In genomic region chr19:53943802-53944785, GRCm38 (mm10) we compare ENCODE assay signal across 8 mouse cellular contexts. TPM values are rescaled to one million over a fixed set of nuclear protein-coding genes. Genes with fewer than 3 reads are reported as not detected.
DNase-seq lines count a peak whose midpoint lies in the region; ATAC-seq and TF ChIP-seq lines count a peak whose summit lies in the region.

Gene Shoc2, plus strand, starts transcription at chr19:53944306.
Gene Bbip1, minus strand, starts transcription at chr19:53944627.

- TF ChIP-seq CTCF in E14TG2a.4 (conservative IDR thresholded peaks at IDR 0.05; ENCODE audit: low read length), result no peak
- TF ChIP-seq CTCF in heart, postnatal 0 days (IDR thresholded peaks at IDR 0.05; ENCODE audit: low read depth), result no peak
- TF ChIP-seq CTCF in testis, adult 2 months (IDR thresholded peaks at IDR 0.05; ENCODE audit: control insufficient read depth, insufficient read depth, insufficient replicate concordance, low read depth, low read length), result no peak

- H3K4me1 ChIP-seq in E14TG2a.4 (replicated peaks; ENCODE audit: low read depth, low read length), result peaks cover 25% of the 10 kb centered on the region
- H3K4me1 ChIP-seq in forebrain, embryonic 12.5 days, result peaks cover 21% of the 10 kb centered on the region
- H3K4me1 ChIP-seq in heart, postnatal 0 days (ENCODE audit: control insufficient read depth, insufficient read depth), result peaks cover 15% of the 10 kb centered on the region
- peaks cover 31% of the 10 kb centered on the region for H3K4me1 ChIP-seq in liver, embryonic 16.5 days (ENCODE audit: control insufficient read depth, low read depth, low read length)
- peaks cover 31% of the 10 kb centered on the region for H3K4me1 ChIP-seq in neural tube, embryonic 13.5 days (replicated peaks)
- peaks cover 3% of the 10 kb centered on the region for H3K4me1 ChIP-seq in testis, adult 2 months (ENCODE audit: control insufficient read depth, insufficient read depth, low read length)

- peak within 1 kb of the TSS; percentile 97 for H3K9ac ChIP-seq in forebrain, embryonic 12.5 days
- H3K9ac ChIP-seq in heart, postnatal 0 days (replicated peaks; ENCODE audit: low read depth, low read length), result peak within 1 kb of the TSS; percentile 98
- H3K9ac ChIP-seq in liver, embryonic 16.5 days (ENCODE audit: low read depth, low read length), result peak within 1 kb of the TSS; percentile 89
- peak within 1 kb of the TSS; percentile 98 for H3K9ac ChIP-seq in neural tube, embryonic 13.5 days

- no peaks in the 10 kb centered on the region for H3K36me3 ChIP-seq in E14TG2a.4 (ENCODE audit: insufficient read depth, low read length)
- H3K36me3 ChIP-seq in forebrain, embryonic 12.5 days (replicated peaks), result peaks cover 5% of the 10 kb centered on the region
- H3K36me3 ChIP-seq in heart, postnatal 0 days (replicated peaks; ENCODE audit: control insufficient read depth, insufficient read depth, low read length), result no peaks in the 10 kb centered on the region
- H3K36me3 ChIP-seq in liver, embryonic 16.5 days (ENCODE audit: control insufficient read depth, insufficient read depth), result no peaks in the 10 kb centered on the region
- peaks cover 7% of the 10 kb centered on the region for H3K36me3 ChIP-seq in neural tube, embryonic 13.5 days
- H3K36me3 ChIP-seq in testis, adult 2 months (ENCODE audit: control insufficient read depth, insufficient read depth, low read length), result peaks cover 1% of the 10 kb centered on the region; the same call in 1 of the 2 replicates

- no peaks in the 10 kb centered on the region for H3K27me3 ChIP-seq in E14TG2a.4 (ENCODE audit: insufficient read depth, low read length)
- no peaks in the 10 kb centered on the region for H3K27me3 ChIP-seq in forebrain, embryonic 12.5 days
- H3K27me3 ChIP-seq in heart, postnatal 0 days (ENCODE audit: control insufficient read depth, insufficient read depth, low read length), result no peaks in the 10 kb centered on the region
- H3K27me3 ChIP-seq in liver, embryonic 16.5 days (ENCODE audit: control insufficient read depth, insufficient read depth, low read depth, low read length), result no peaks in the 10 kb centered on the region
- no peaks in the 10 kb centered on the region for H3K27me3 ChIP-seq in neural tube, embryonic 13.5 days
- no peaks in the 10 kb centered on the region for H3K27me3 ChIP-seq in testis, adult 2 months (ENCODE audit: control insufficient read depth, insufficient read depth, low read length)

- H3K27ac ChIP-seq in forebrain, embryonic 12.5 days, result peak within 1 kb of the TSS; percentile 99
- peak within 1 kb of the TSS; percentile 96 for H3K27ac ChIP-seq in heart, postnatal 0 days (ENCODE audit: low read depth)
- peak within 1 kb of the TSS; percentile 98 for H3K27ac ChIP-seq in liver, embryonic 16.5 days (ENCODE audit: low read length)
- H3K27ac ChIP-seq in neural tube, embryonic 13.5 days (replicated peaks), result peak within 1 kb of the TSS; percentile 99
- H3K27ac ChIP-seq in testis, adult 2 months (ENCODE audit: control insufficient read depth, insufficient read depth, low read depth, low read length), result peak within 1 kb of the TSS; percentile 90

- peak within 1 kb of the TSS; percentile 62 for H3K4me2 ChIP-seq in forebrain, embryonic 12.5 days
- peak within 1 kb of the TSS; percentile 83 for H3K4me2 ChIP-seq in heart, postnatal 0 days (ENCODE audit: low read depth, low read length)
- H3K4me2 ChIP-seq in liver, embryonic 16.5 days (ENCODE audit: low read depth, low read length), result peak within 1 kb of the TSS; percentile 77
- H3K4me2 ChIP-seq in neural tube, embryonic 13.5 days, result peak within 1 kb of the TSS; percentile 68

- peak; percentile 99 for DNase-seq in c-Kit-positive CD71-positive TER-119-positive erythroid progenitor cells, embryonic 14.5 days (ENCODE audit: low spot score)
- peak; percentile 100 for DNase-seq in heart, postnatal 0 days (ENCODE audit: low spot score)
- DNase-seq in kidney, postnatal 4 days, result peak; percentile 99 to 100

- peak; percentile 95 for TF ChIP-seq EP300 in heart, postnatal 0 days (IDR thresholded peaks at IDR 0.05; ENCODE audit: low read depth)

- H3K4me3 ChIP-seq in E14TG2a.4 (replicated peaks; ENCODE audit: low read length), result peak within 1 kb of the TSS; percentile 91
- H3K4me3 ChIP-seq in forebrain, embryonic 12.5 days (replicated peaks), result peak within 1 kb of the TSS; percentile 95
- H3K4me3 ChIP-seq in heart, postnatal 0 days (ENCODE audit: low read depth, low read length), result peak within 1 kb of the TSS; percentile 89
- H3K4me3 ChIP-seq in liver, embryonic 16.5 days (ENCODE audit: low read depth, low read length), result peak within 1 kb of the TSS; percentile 76
- peak within 1 kb of the TSS; percentile 95 for H3K4me3 ChIP-seq in neural tube, embryonic 13.5 days
- H3K4me3 ChIP-seq in testis, adult 2 months (ENCODE audit: control insufficient read depth, low read depth, low read length), result peak within 1 kb of the TSS; percentile 92

- ATAC-seq in forebrain, embryonic 12.5 days (ENCODE audit: low FRiP score), result peak; percentile 96
- ATAC-seq in heart, postnatal 0 days (ENCODE audit: insufficient read depth, low read depth), result peak; percentile 92
- peak; percentile 88 for ATAC-seq in liver, embryonic 16.5 days (ENCODE audit: low read depth)
- peak; percentile 97 for ATAC-seq in neural tube, embryonic 13.5 days (ENCODE audit: low read depth)

- under 1% methylated on average over 62 of the region's 62 CpGs for WGBS in forebrain, embryonic 12.5 days
- under 1% methylated on average over 61 of the region's 62 CpGs for WGBS in heart, postnatal 0 days
- WGBS in liver, embryonic 16.5 days (ENCODE audit: insufficient replicate concordance), result under 1% methylated on average over 62 of the region's 62 CpGs
- under 1% methylated on average over 61 of the region's 62 CpGs for WGBS in neural tube, embryonic 13.5 days

- peak; percentile 66 for TF ChIP-seq POLR2A in testis, adult 2 months (IDR thresholded peaks at IDR 0.05; ENCODE audit: control insufficient read depth, low read depth, low read length)

- no peaks in the 10 kb centered on the region for H3K9me3 ChIP-seq in E14TG2a.4 (ENCODE audit: low read length)
- H3K9me3 ChIP-seq in forebrain, embryonic 12.5 days, result no peaks in the 10 kb centered on the region
- H3K9me3 ChIP-seq in heart, postnatal 0 days (replicated peaks; ENCODE audit: control insufficient read depth, low read length), result no peaks in the 10 kb centered on the region
- no peaks in the 10 kb centered on the region for H3K9me3 ChIP-seq in liver, embryonic 16.5 days (replicated peaks; ENCODE audit: control insufficient read depth, low read length)
- H3K9me3 ChIP-seq in neural tube, embryonic 13.5 days, result no peaks in the 10 kb centered on the region

RNA-seq across cellular contexts. Expression of gene Shoc2, which starts in this region (rescaled TPM):
- 76.2 and 77.4 TPM in 2 replicates for polyA plus RNA-seq in forebrain, embryonic 12.5 days (2016; fragmentation: Nextera tagmentation; extraction: Ambion mirVana)
- 38.0 and 48.6 TPM in 2 replicates for total RNA-seq in heart, postnatal 0 days (2014; rRNA removed; ENCODE audit: low replicate concordance)
- polyA plus RNA-seq in heart, postnatal 0 days (2015; fragmentation: Nextera tagmentation; extraction: Ambion mirVana), result 20.1 and 22.1 TPM in 2 replicates
- 16.6 TPM in 2 replicates for polyA plus RNA-seq in liver, embryonic 16.5 days (2015; fragmentation: Nextera tagmentation; extraction: Ambion mirVana)
- polyA plus RNA-seq in neural tube, embryonic 13.5 days (2015; fragmentation: Nextera tagmentation; extraction: Ambion mirVana), result 71.5 and 72.9 TPM in 2 replicates
- 7.2 and 9.5 TPM in 2 replicates for polyA plus RNA-seq in testis, adult 2 months (2012; rRNA removed)

RNA-seq across cellular contexts. Expression of gene Bbip1, which starts in this region (rescaled TPM):
- polyA plus RNA-seq in forebrain, embryonic 12.5 days (2016; fragmentation: Nextera tagmentation; extraction: Ambion mirVana), result 138 and 139 TPM in 2 replicates
- total RNA-seq in heart, postnatal 0 days (2014; rRNA removed; ENCODE audit: low replicate concordance), result 32.1 and 45.5 TPM in 2 replicates
- polyA plus RNA-seq in heart, postnatal 0 days (2015; fragmentation: Nextera tagmentation; extraction: Ambion mirVana), result 74.2 and 78.3 TPM in 2 replicates
- 33.8 and 40.1 TPM in 2 replicates for polyA plus RNA-seq in liver, embryonic 16.5 days (2015; fragmentation: Nextera tagmentation; extraction: Ambion mirVana)
- polyA plus RNA-seq in neural tube, embryonic 13.5 days (2015; fragmentation: Nextera tagmentation; extraction: Ambion mirVana), result 143 and 148 TPM in 2 replicates
- 49.8 and 63.0 TPM in 2 replicates for polyA plus RNA-seq in testis, adult 2 months (2012; rRNA removed)

Comparison
In these comparisons a context has a peak if more than half of its experiments do, and no peak if none do; other contexts are left out.
1. Peak in every context shown above with its lines: DNase-seq, ATAC-seq, H3K4me3 ChIP-seq and H3K27ac ChIP-seq.